Mouse (Mus musculus) neural tube, embryonic 15.5 days (tissue): Measurements from ENCODE around the gene Rab21. TPM values are rescaled to one million over a fixed set of nuclear protein-coding genes. Genes with fewer than 3 reads are reported as not detected.

Source experiments
- ATAC-seq: fragments of 200-750 bp; cut with Nextera tagmentation; 2 replicates; pipeline ENCODE4 v1.8.0; 2017; ENCODE audit warnings: mild to moderate bottlenecking, moderate TSS enrichment, moderate library complexity; ENCODE audit not compliant: low FRiP score
- H3K27ac ChIP-seq: fragments of 300-500 bp; sonication (generic); replicated peaks from 2 replicates; pipeline ENCODE4 v1.5.1; 2015; ENCODE audit warnings: mild to moderate bottlenecking, inconsistent platforms
- H3K27me3 ChIP-seq: fragments of 300-500 bp; sonication (generic); replicated peaks from 2 replicates; pipeline ENCODE4 v1.6.1; 2015; ENCODE audit warnings: inconsistent platforms
- H3K36me3 ChIP-seq: fragments of 300-500 bp; sonication (generic); 2 replicates; pipeline ENCODE4 v1.6.1; 2015; ENCODE audit warnings: inconsistent platforms
- H3K4me1 ChIP-seq: fragments of 300-500 bp; sonication (generic); 2 replicates; pipeline ENCODE4 v1.6.1; 2015; ENCODE audit warnings: inconsistent platforms
- H3K4me2 ChIP-seq: fragments of 300-500 bp; sonication (generic); 2 replicates; pipeline ENCODE4 v1.6.1; 2015; ENCODE audit warnings: inconsistent platforms, mild to moderate bottlenecking, moderate library complexity
- H3K4me3 ChIP-seq: fragments of 300-500 bp; sonication (generic); replicated peaks from 2 replicates; pipeline ENCODE4 v1.5.1; 2015; ENCODE audit warnings: mild to moderate bottlenecking, inconsistent platforms
- H3K9ac ChIP-seq: fragments of 300-500 bp; sonication (generic); replicated peaks from 2 replicates; pipeline ENCODE4 v1.6.1; 2015; ENCODE audit warnings: mild to moderate bottlenecking, inconsistent platforms
- H3K9me3 ChIP-seq: fragments of 300-500 bp; sonication (generic); replicated peaks from 2 replicates; pipeline ENCODE4 v1.6.1; 2016; ENCODE audit warnings: inconsistent platforms
- WGBS: fragments of 180-500 bp; shearing (Covaris S2); methylation state at CpG from one replicate; pipeline ENCODE4 v1.1.7; 2015; ENCODE audit warnings: mixed read lengths; 5-methylcytosine and 5-hydroxymethylcytosine counted together
- polyA plus RNA-seq: library from polyadenylated mRNA; unstranded; fragments of >200 nt; fragmentation: Nextera tagmentation; extraction: Ambion mirVana; gene quantifications from 2 replicates; pipeline ENCODE4 v1.2.1, GENCODE M21; 2015

The Rab21 gene
- polyA plus RNA-seq, 1 experiment from 2014 or later: 9.6 TPM

- Histone ChIP-seq H3K36me3 (no peaks in the 10 kb centered on the region), H3K27me3 (no peaks in the 10 kb centered on the region), H3K4me2 (no peak overlapping the region), H3K27ac (no peak overlapping the region), H3K9ac (no peak overlapping the region), H3K9me3 (no peaks in the 10 kb centered on the region), H3K4me3 (no peak overlapping the region), H3K4me1 (no peaks in the 10 kb centered on the region)
- ATAC-seq: no peak
- WGBS: 74% methylated on average over 5 of the region's 5 CpGs
Measured at GRCm38 (mm10) chr10:115262926-115263562, 52.4 kb downstream of the Rab21 start.

GRCm38 (mm10) chr10:115262261-115262660 lies 53.1 kb downstream of the Rab21 start:
- Histone ChIP-seq H3K27me3 (no peaks in the 10 kb centered on the region), H3K9ac (no peak overlapping the region), H3K4me3 (no peak overlapping the region), H3K4me2 (no peak overlapping the region), H3K36me3 (no peaks in the 10 kb centered on the region), H3K27ac (no peak overlapping the region), H3K4me1 (no peaks in the 10 kb centered on the region), H3K9me3 (no peaks in the 10 kb centered on the region)
- no peak for ATAC-seq
- 86% methylated on average over 2 of the region's 2 CpGs for WGBS

GRCm38 (mm10) chr10:115261428-115261827 lies 54.0 kb downstream of the Rab21 start:
- ATAC-seq: no peak
- Histone ChIP-seq H3K36me3 (no peaks in the 10 kb centered on the region), H3K9ac (no peak overlapping the region), H3K27ac (no peak overlapping the region), H3K4me3 (no peak overlapping the region), H3K9me3 (no peaks in the 10 kb centered on the region), H3K4me2 (no peak overlapping the region), H3K27me3 (no peaks in the 10 kb centered on the region), H3K4me1 (no peaks in the 10 kb centered on the region)
- 87% methylated on average over 3 of the region's 3 CpGs for WGBS

GRCm38 (mm10) chr10:115256162-115256561 lies 59.2 kb downstream of the Rab21 start:
- Histone ChIP-seq H3K4me1 (peaks cover 7% of the 10 kb centered on the region), H3K9me3 (no peaks in the 10 kb centered on the region), H3K27ac (no peak overlapping the region), H3K4me2 (no peak overlapping the region), H3K36me3 (no peaks in the 10 kb centered on the region), H3K4me3 (no peak overlapping the region), H3K9ac (no peak overlapping the region), H3K27me3 (no peaks in the 10 kb centered on the region)
- WGBS: 86% methylated on average over 5 of the region's 5 CpGs
- ATAC-seq: no peak

- Histone ChIP-seq H3K36me3 (no peaks in the 10 kb centered on the region), H3K4me1 (peaks cover 22% of the 10 kb centered on the region), H3K27me3 (no peaks in the 10 kb centered on the region), H3K4me2 (no peak overlapping the region), H3K27ac (no peak overlapping the region), H3K9ac (no peak overlapping the region), H3K4me3 (no peak overlapping the region), H3K9me3 (no peaks in the 10 kb centered on the region)
- WGBS: 82% methylated on average over 3 of the region's 3 CpGs
- ATAC-seq: no peak
Measured at GRCm38 (mm10) chr10:115253521-115253920, 61.9 kb downstream of the Rab21 start.

- Histone ChIP-seq H3K9me3 (no peaks in the 10 kb centered on the region), H3K4me3 (peak overlapping the region; percentile 85), H3K36me3 (no peaks in the 10 kb centered on the region), H3K4me2 (peak overlapping the region; percentile 70), H3K27me3 (no peaks in the 10 kb centered on the region), H3K9ac (peak overlapping the region; percentile 50), H3K27ac (no peak overlapping the region), H3K4me1 (peaks cover 29% of the 10 kb centered on the region)
- ATAC-seq: no peak
- 12% methylated on average over 10 of the region's 10 CpGs for WGBS
Measured at GRCm38 (mm10) chr10:115252321-115252757, 63.1 kb downstream of the Rab21 start.

GRCm38 (mm10) chr10:115251088-115251934 lies 64.1 kb downstream of the Rab21 start, which contains the start of gene Tbc1d15:
Gene Tbc1d15 (minus strand): TSS chr10:115251467.
- no peaks in the 10 kb centered on the region for H3K27me3 ChIP-seq

GRCm38 (mm10) chr10:115250235-115251087 lies 64.9 kb downstream of the Rab21 start:
- peak overlapping the region; percentile 70 for H3K4me2 ChIP-seq
- H3K36me3 ChIP-seq: no peaks in the 10 kb centered on the region
- peak overlapping the region; percentile 85 for H3K4me3 ChIP-seq
- peaks cover 35% of the 10 kb centered on the region for H3K4me1 ChIP-seq
- no peak; the same call in 1 of the 2 replicates for ATAC-seq
- H3K27me3 ChIP-seq: no peaks in the 10 kb centered on the region
- peak overlapping the region; percentile 81 for H3K9ac ChIP-seq
- H3K9me3 ChIP-seq: no peaks in the 10 kb centered on the region
- WGBS: 32% methylated on average over 38 of the region's 38 CpGs
- peak overlapping the region; percentile 74 for H3K27ac ChIP-seq

More at GRCm38 (mm10) chr10:115251088-115251934, 64.1 kb downstream of the Rab21 start, which contains the start of gene Tbc1d15:
- ATAC-seq: peak; percentile 98
- peaks cover 29% of the 10 kb centered on the region for H3K4me1 ChIP-seq
- no peaks in the 10 kb centered on the region for H3K36me3 ChIP-seq
- under 1% methylated on average over 66 of the region's 67 CpGs for WGBS
- H3K4me3 ChIP-seq: peak within 1 kb of the TSS; percentile 85
- peak within 1 kb of the TSS; percentile 81 for H3K9ac ChIP-seq
- peak within 1 kb of the TSS; percentile 74 for H3K27ac ChIP-seq
- peak within 1 kb of the TSS; percentile 70 for H3K4me2 ChIP-seq
- no peaks in the 10 kb centered on the region for H3K9me3 ChIP-seq

- 44% methylated on average over 7 of the region's 7 CpGs for whole genome bisulfite sequencing
- no peak for ATAC-seq
- no peak overlapping the region for H3K4me3 ChIP-seq
- H3K9me3 ChIP-seq: no peaks in the 10 kb centered on the region
- H3K4me1 ChIP-seq: peaks cover 38% of the 10 kb centered on the region
- H3K9ac ChIP-seq: no peak overlapping the region
- H3K4me2 ChIP-seq: no peak overlapping the region
- H3K27me3 ChIP-seq: no peaks in the 10 kb centered on the region
- H3K36me3 ChIP-seq: no peaks in the 10 kb centered on the region
- no peak overlapping the region for H3K27ac ChIP-seq
Measured at GRCm38 (mm10) chr10:115248041-115248440, 67.4 kb downstream of the Rab21 start.

GRCm38 (mm10) chr10:115245488-115245887 lies 69.9 kb downstream of the Rab21 start:
- 94% methylated on average over 2 of the region's 2 CpGs for WGBS
- no peaks in the 10 kb centered on the region for H3K27me3 ChIP-seq
- no peak for ATAC-seq
- H3K27ac ChIP-seq: no peak overlapping the region
- no peak overlapping the region for H3K4me2 ChIP-seq
- H3K9me3 ChIP-seq: no peaks in the 10 kb centered on the region
- no peak overlapping the region for H3K4me3 ChIP-seq
- H3K4me1 ChIP-seq: peaks cover 31% of the 10 kb centered on the region
- H3K36me3 ChIP-seq: no peaks in the 10 kb centered on the region; the same call in 1 of the 2 replicates
- H3K9ac ChIP-seq: no peak overlapping the region

- no peak overlapping the region for H3K27ac ChIP-seq
- no peak for ATAC-seq
- 0 out of 2 replicates have a peak, but pooled peaks cover 9% of the 10 kb centered on the region for H3K4me1 ChIP-seq
- H3K27me3 ChIP-seq: no peaks in the 10 kb centered on the region
- peaks cover 28% of the 10 kb centered on the region for H3K36me3 ChIP-seq
- 88% methylated on average over 8 of the region's 8 CpGs for WGBS
- no peak overlapping the region for H3K4me3 ChIP-seq
- no peak overlapping the region for H3K4me2 ChIP-seq
- H3K9ac ChIP-seq: no peak overlapping the region
- no peaks in the 10 kb centered on the region for H3K9me3 ChIP-seq
Measured at GRCm38 (mm10) chr10:115241082-115241595, 74.3 kb downstream of the Rab21 start.
